Mouse (Mus musculus) CH12.LX (cell line): ENCODE data around the gene Usp7.

ENCODE experiments used
- CHD2 ChIP-seq: IDR thresholded peaks from 2 replicates; pipeline ENCODE4 v1.6.1; 2011; ENCODE audit warnings: low read length, improper control_type of control experiment
- CTCF ChIP-seq, 2 experiments: IDR thresholded peaks in 1 of 2; conservative IDR thresholded peaks in 1 of 2; 2 replicates each; pipeline ENCODE4 v1.5.1; 2011 to 2012; ENCODE audit warnings: low read depth in 2 of 2, low read length in 2 of 2, improper control_type of control experiment in 1 of 2, inconsistent platforms in 1 of 2, mild to moderate bottlenecking in 1 of 2, moderate library complexity in 1 of 2
- EP300 ChIP-seq: IDR thresholded peaks from 2 replicates; pipeline ENCODE4 v1.6.1; 2011; ENCODE audit warnings: low read length, improper control_type of control experiment
- ETS1 ChIP-seq: conservative IDR thresholded peaks from 2 replicates; pipeline ENCODE4 v1.6.1; 2012; ENCODE audit warnings: low read depth, mild to moderate bottlenecking, inconsistent platforms, low read length, improper control_type of control experiment, moderate library complexity
- HCFC1 ChIP-seq: IDR thresholded peaks from 2 replicates; pipeline ENCODE4 v1.6.1; 2012; ENCODE audit warnings: low read depth, mild to moderate bottlenecking, inconsistent platforms, low read length, improper control_type of control experiment
- NRF1 ChIP-seq: IDR thresholded peaks from 2 replicates; pipeline ENCODE4 v1.6.1; 2014; ENCODE audit warnings: low read depth, mild to moderate bottlenecking, inconsistent platforms, low read length, improper control_type of control experiment, moderate library complexity
- POLR2A ChIP-seq: IDR thresholded peaks from 2 replicates; pipeline ENCODE4 v1.6.1; 2011; ENCODE audit warnings: low read depth, mild to moderate bottlenecking, improper control_type of control experiment, low read length
- RCOR1 ChIP-seq: conservative IDR thresholded peaks from 2 replicates; pipeline ENCODE4 v1.6.1; 2012; ENCODE audit warnings: low read depth, mild to moderate bottlenecking, inconsistent platforms, low read length, improper control_type of control experiment
- TCF12 ChIP-seq: IDR thresholded peaks from 2 replicates; pipeline ENCODE4 v1.6.1; 2014; ENCODE audit warnings: low read depth, mild to moderate bottlenecking, inconsistent platforms, low read length, improper control_type of control experiment
- USF2 ChIP-seq: conservative IDR thresholded peaks from 2 replicates; pipeline ENCODE4 v1.6.1; 2011; ENCODE audit warnings: low read depth, low read length, improper control_type of control experiment
- ZC3H11A ChIP-seq: IDR thresholded peaks from 2 replicates; pipeline ENCODE4 v1.6.1; 2012; ENCODE audit warnings: low read depth, mild to moderate bottlenecking, inconsistent platforms, low read length, improper control_type of control experiment
- ZNF384 ChIP-seq: IDR thresholded peaks from 2 replicates; pipeline ENCODE4 v1.6.1; 2012; ENCODE audit warnings: low read depth, low read length, improper control_type of control experiment, inconsistent platforms

DNA sequence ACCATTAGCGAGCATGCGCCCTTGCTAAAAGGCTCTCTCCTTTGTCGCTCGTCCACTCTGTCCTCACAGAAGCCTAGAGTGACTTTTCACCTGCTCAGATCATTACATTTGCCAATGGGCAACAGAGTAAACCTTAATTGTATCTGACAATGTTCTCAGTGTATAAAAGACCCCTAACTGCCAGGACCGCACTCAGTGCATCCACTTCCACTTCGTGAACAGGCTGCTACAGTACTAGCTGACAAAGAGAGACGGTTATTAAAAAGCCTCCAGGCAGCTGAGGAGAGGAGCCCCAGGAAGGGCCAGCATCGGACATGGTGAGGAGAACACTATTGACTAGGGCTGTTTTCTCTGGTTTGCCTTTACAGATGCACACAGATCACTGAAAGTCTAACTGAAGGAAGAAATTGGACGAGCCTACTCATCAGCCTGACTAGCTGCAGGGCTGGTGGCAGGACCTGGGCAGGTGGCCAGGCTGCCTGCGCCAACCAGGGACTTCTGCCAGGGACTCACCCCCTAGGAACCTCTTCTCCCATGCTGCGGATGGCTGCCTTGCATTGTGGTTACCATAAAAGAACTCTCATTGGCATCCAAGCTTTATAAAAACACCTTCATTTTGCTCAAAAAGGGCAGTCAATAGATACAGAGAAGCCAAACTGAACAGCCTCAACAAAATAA lies 102.0 kb downstream of the Usp7 start:
- TF ChIP-seq CTCF (conservative IDR thresholded peaks at IDR 0.05 in 1 of 2, IDR thresholded peaks at IDR 0.05 in 1 of 2; ENCODE audit: low read depth in 2 of 2, low read length in 2 of 2): no peak
- TF ChIP-seq POLR2A: no peak
- no peak for TF ChIP-seq ETS1
- no peak for TF ChIP-seq CHD2
- TF ChIP-seq EP300: no peak
- TF ChIP-seq RCOR1: no peak
- TF ChIP-seq NRF1: no peak
- TF ChIP-seq HCFC1: no peak
- no peak for TF ChIP-seq ZNF384
- no peak for TF ChIP-seq ZC3H11A
- no peak for TF ChIP-seq TCF12
- no peak for TF ChIP-seq USF2
